Comparison of ENCODE assay signal across 10 mouse cellular contexts in genomic region chr1:136232285-136232926, GRCm38 (mm10). TPM values are rescaled to one million over a fixed set of nuclear protein-coding genes. Genes with fewer than 3 reads are reported as not detected.
DNase-seq lines count a peak whose midpoint lies in the region; ATAC-seq and TF ChIP-seq lines count a peak whose summit lies in the region.
"Had no signal": no experiment of that assay in that cellular context is flagged by ENCODE, and none has a peak within 500 bp of the region (broad histone marks: within the 10 kb centered on the region; RNA-seq: fewer than 3 reads in every experiment).

No protein-coding gene starts in this region.

- peak overlapping the region; percentile 86 for H3K4me2 ChIP-seq in forebrain, embryonic 15.5 days (replicated peaks)

- intact Hi-C loops in gastrocnemius, postnatal 14 days (cut with DNase I; ENCODE audit: low total_unique reads), result no loop called here
- intact Hi-C loops in left cerebral cortex, adult 2 months (cut with DNase I), result no loop called here

- H3K4me1 ChIP-seq in forebrain, embryonic 15.5 days, result peaks cover 60% of the 10 kb centered on the region
- H3K4me1 ChIP-seq in midbrain, embryonic 10.5 days, result peaks cover 76% of the 10 kb centered on the region

- no peak for ATAC-seq in forebrain, embryonic 15.5 days (replicated peaks)

- DNase-seq in urinary bladder, postnatal 14 days (ENCODE audit: low spot score), result peak; percentile 26
- no peak for DNase-seq in urinary bladder, postnatal 36 days (ENCODE audit: low spot score in 2 of 2)
- peak; percentile 47 for DNase-seq in midbrain, embryonic 10.5 days (ENCODE audit: low spot score)
- no peak for DNase-seq in gastrocnemius, postnatal 14 days
- DNase-seq in left cerebral cortex, adult 2 months (ENCODE audit: extremely low spot score in 1 of 2, low spot score in 2 of 2), result no peak
- DNase-seq in gastrocnemius, postnatal 10 days, result no peak
- DNase-seq in cerebellum, postnatal 4 days (ENCODE audit: low spot score in 2 of 2), result no peak
- DNase-seq: thymus, postnatal 25 days had no signal

- peak overlapping the region; percentile 63 for H3K4me3 ChIP-seq in forebrain, embryonic 15.5 days
- H3K4me3 ChIP-seq in midbrain, embryonic 10.5 days, result peak overlapping the region; percentile 76
- H3K4me3 ChIP-seq in left cerebral cortex, adult 2 months, result no peak overlapping the region

- H3K9me3 ChIP-seq in forebrain, embryonic 15.5 days, result no peaks in the 10 kb centered on the region
- H3K9me3 ChIP-seq in midbrain, embryonic 10.5 days (replicated peaks), result no peaks in the 10 kb centered on the region

- 1% methylated on average over 9 of the region's 9 CpGs for WGBS in forebrain, embryonic 15.5 days
- 1% methylated on average over 9 of the region's 9 CpGs for WGBS in midbrain, embryonic 10.5 days

- H3K27me3 ChIP-seq in forebrain, embryonic 15.5 days, result no peaks in the 10 kb centered on the region
- peaks cover 83% of the 10 kb centered on the region for H3K27me3 ChIP-seq in midbrain, embryonic 10.5 days (ENCODE audit: low read depth, poor library complexity, severe bottlenecking)

- no peak overlapping the region for H3K27ac ChIP-seq in forebrain, embryonic 15.5 days (replicated peaks)
- peak overlapping the region; percentile 96 for H3K27ac ChIP-seq in midbrain, embryonic 10.5 days (replicated peaks)
- no peak overlapping the region for H3K27ac ChIP-seq in left cerebral cortex, adult 2 months

- no peaks in the 10 kb centered on the region for H3K36me3 ChIP-seq in forebrain, embryonic 15.5 days
- peaks cover 1% of the 10 kb centered on the region for H3K36me3 ChIP-seq in midbrain, embryonic 10.5 days

- no peak for TF ChIP-seq CTCF in left cerebral cortex, adult 2 months (IDR thresholded peaks at IDR 0.05)

- peak overlapping the region; percentile 70; the same call in 1 of the 2 replicates for H3K9ac ChIP-seq in forebrain, embryonic 15.5 days (replicated peaks)

RNA-seq across cellular contexts. Expression of gene Inava, which starts 1.7 kb away (rescaled TPM):
- 4.4 and 6.6 TPM in 2 replicates for polyA plus RNA-seq in forebrain, embryonic 15.5 days (2015; fragmentation: Nextera tagmentation; extraction: Ambion mirVana)
- polyA plus RNA-seq in midbrain, embryonic 10.5 days (2016; fragmentation: Nextera tagmentation; extraction: Ambion mirVana), result 17.6 and 18.8 TPM in 2 replicates
- not detected for total RNA-seq in gastrocnemius, postnatal 14 days (2021)
- total RNA-seq in left cerebral cortex, adult 2 months (2021), result 1 to 10 TPM; 2.2 to 3.0 TPM
- total RNA-seq in gastrocnemius, postnatal 10 days (2021), result under 1 TPM in 1 of 2 experiments, not detected in 1; 0.28 TPM
- total RNA-seq: gastrocnemius, adult 8-10 months had no signal

RNA-seq across cellular contexts. Expression of gene Mroh3, which starts 19.8 kb away (rescaled TPM):
- not detected in 2 replicates for polyA plus RNA-seq in forebrain, embryonic 15.5 days (2015; fragmentation: Nextera tagmentation; extraction: Ambion mirVana)
- 0.22 TPM in 1 of 2 replicates, not detected in the other for polyA plus RNA-seq in midbrain, embryonic 10.5 days (2016; fragmentation: Nextera tagmentation; extraction: Ambion mirVana)
- not detected for total RNA-seq in gastrocnemius, postnatal 14 days (2021)
- total RNA-seq in left cerebral cortex, adult 2 months (2021), result 1 to 10 TPM; 1.2 to 1.8 TPM
- total RNA-seq in gastrocnemius, postnatal 10 days (2021), result not detected
- total RNA-seq: gastrocnemius, adult 8-10 months had no signal

RNA-seq across cellular contexts. Expression of gene Gpr25, which starts 28.3 kb away (rescaled TPM):
- polyA plus RNA-seq in forebrain, embryonic 15.5 days (2015; fragmentation: Nextera tagmentation; extraction: Ambion mirVana), result 0.34 and 0.41 TPM in 2 replicates
- polyA plus RNA-seq in midbrain, embryonic 10.5 days (2016; fragmentation: Nextera tagmentation; extraction: Ambion mirVana), result not detected in 2 replicates
- total RNA-seq in gastrocnemius, postnatal 14 days (2021), result not detected
- 1 to 10 TPM; 5.6 to 6.3 TPM for total RNA-seq in left cerebral cortex, adult 2 months (2021)
- not detected for total RNA-seq in gastrocnemius, postnatal 10 days (2021)
- total RNA-seq: gastrocnemius, adult 8-10 months had no signal

Comparison
In these comparisons a context has a peak if more than half of its experiments do, and no peak if none do; other contexts are left out.
1. DNase-seq: peak in urinary bladder, postnatal 14 days (single experiment) and midbrain, embryonic 10.5 days (single experiment); none in urinary bladder, postnatal 36 days (0 of 2), gastrocnemius, postnatal 14 days (single experiment), left cerebral cortex, adult 2 months (0 of 2), gastrocnemius, postnatal 10 days (single experiment) and cerebellum, postnatal 4 days (0 of 2).
2. RNA of gene Gpr25, which starts 28.3 kb away (total RNA-seq): 5.6 to 6.3 TPM in left cerebral cortex, adult 2 months; not detected in gastrocnemius, postnatal 14 days and not detected in gastrocnemius, postnatal 10 days; every median in the first group is over 4 times any median in the second.